Mouse (Mus musculus): ENCODE data around the gene Fam192a. TPM values are rescaled to one million over a fixed set of nuclear protein-coding genes. Genes with fewer than 3 reads are reported as not detected.

The Fam192a gene
- total and polyA plus RNA-seq, 3 experiments: 65.7 to 122 (median 103) TPM

- H3K9me3 ChIP-seq (replicated peaks): no peaks in the 10 kb centered on the region
- ATAC-seq (ENCODE audit: extremely low read depth, insufficient number of reproducible peaks, low FRiP score, poor library complexity, severe bottlenecking) (no peak), DNase-seq (ENCODE audit: low spot score) (peak; percentile 8)
- H3K4me1 ChIP-seq (ENCODE audit: insufficient read depth, low read depth, low read length): peaks cover 38% of the 10 kb centered on the region
- TF ChIP-seq POLR2AphosphoS5 (IDR thresholded peaks at IDR 0.05; ENCODE audit: insufficient replicate concordance, low read depth, low read length): no peak
- TF ChIP-seq TAL1 (conservative IDR thresholded peaks at IDR 0.05; ENCODE audit: low read depth, low read length): no peak
- TF ChIP-seq CTCF (IDR thresholded peaks at IDR 0.05; ENCODE audit: low read depth, low read length): no peak
- TF ChIP-seq GATA2 (IDR thresholded peaks at IDR 0.05; ENCODE audit: borderline replicate concordance, low read depth, low read length): no peak
- TF ChIP-seq GATA1 (IDR thresholded peaks at IDR 0.05; ENCODE audit: borderline replicate concordance, low read length): no peak
- no peaks in the 10 kb centered on the region for H3K27me3 ChIP-seq (ENCODE audit: insufficient read depth, low read length)
- H3K36me3 ChIP-seq (replicated peaks): peaks cover 21% of the 10 kb centered on the region
- peak overlapping the region; percentile 84 for H3K4me3 ChIP-seq (ENCODE audit: low read depth, low read length)
Observed at GRCm38 (mm10) chr8:94601034-94601606, 677 bp downstream of the Fam192a start.

- no peak for DNase-seq (ENCODE audit: low spot score)
Observed at GRCm38 (mm10) chr8:94600478-94600877, 1.3 kb downstream of the Fam192a start.

GRCm38 (mm10) chr8:94594211-94594610 is 7.6 kb downstream of the Fam192a start:
- H3K36me3 ChIP-seq (replicated peaks): peaks cover 73% of the 10 kb centered on the region
- DNase-seq (ENCODE audit: low spot score) (no peak), ATAC-seq (ENCODE audit: extremely low read depth, insufficient number of reproducible peaks, low FRiP score, poor library complexity, severe bottlenecking) (no peak)

More at GRCm38 (mm10) chr8:94600478-94600877, 1.3 kb downstream of the Fam192a start:
- peaks cover 43% of the 10 kb centered on the region for H3K4me1 ChIP-seq (ENCODE audit: insufficient read depth, low read depth, low read length)
- H3K9me3 ChIP-seq (replicated peaks): no peaks in the 10 kb centered on the region
- H3K27me3 ChIP-seq (ENCODE audit: insufficient read depth, low read length): no peaks in the 10 kb centered on the region
- H3K36me3 ChIP-seq (replicated peaks): peaks cover 28% of the 10 kb centered on the region
- no peak for ATAC-seq (ENCODE audit: extremely low read depth, insufficient number of reproducible peaks, low FRiP score, poor library complexity, severe bottlenecking)
- TF ChIP-seq POLR2AphosphoS5 (IDR thresholded peaks at IDR 0.05; ENCODE audit: insufficient replicate concordance, low read depth, low read length) (no peak), GATA2 (IDR thresholded peaks at IDR 0.05; ENCODE audit: borderline replicate concordance, low read depth, low read length) (no peak), CTCF (IDR thresholded peaks at IDR 0.05; ENCODE audit: low read depth, low read length) (no peak), TAL1 (conservative IDR thresholded peaks at IDR 0.05; ENCODE audit: low read depth, low read length) (no peak), GATA1 (IDR thresholded peaks at IDR 0.05; ENCODE audit: borderline replicate concordance, low read length) (no peak)
- H3K4me3 ChIP-seq (ENCODE audit: low read depth, low read length): peak overlapping the region; percentile 84

GRCm38 (mm10) chr8:94591691-94592090 is 10.1 kb downstream of the Fam192a start:
- no peaks in the 10 kb centered on the region for H3K9me3 ChIP-seq (replicated peaks)
- TF ChIP-seq POLR2AphosphoS5 (IDR thresholded peaks at IDR 0.05; ENCODE audit: insufficient replicate concordance, low read depth, low read length): no peak
- TF ChIP-seq GATA1 (IDR thresholded peaks at IDR 0.05; ENCODE audit: borderline replicate concordance, low read length): no peak
- no peak for TF ChIP-seq TAL1 (conservative IDR thresholded peaks at IDR 0.05; ENCODE audit: low read depth, low read length)
- no peak for TF ChIP-seq GATA2 (IDR thresholded peaks at IDR 0.05; ENCODE audit: borderline replicate concordance, low read depth, low read length)
- TF ChIP-seq CTCF (IDR thresholded peaks at IDR 0.05; ENCODE audit: low read depth, low read length): no peak
- peaks cover 80% of the 10 kb centered on the region for H3K36me3 ChIP-seq (replicated peaks)
- DNase-seq (ENCODE audit: low spot score): no peak
- ATAC-seq (ENCODE audit: extremely low read depth, insufficient number of reproducible peaks, low FRiP score, poor library complexity, severe bottlenecking): no peak
- no peaks in the 10 kb centered on the region for H3K27me3 ChIP-seq (ENCODE audit: insufficient read depth, low read length)
- peaks cover 22% of the 10 kb centered on the region for H3K4me1 ChIP-seq (ENCODE audit: insufficient read depth, low read depth, low read length)
- no peak overlapping the region for H3K4me3 ChIP-seq (ENCODE audit: low read depth, low read length)

More at GRCm38 (mm10) chr8:94594211-94594610, 7.6 kb downstream of the Fam192a start:
- TF ChIP-seq CTCF (IDR thresholded peaks at IDR 0.05; ENCODE audit: low read depth, low read length) (no peak), POLR2AphosphoS5 (IDR thresholded peaks at IDR 0.05; ENCODE audit: insufficient replicate concordance, low read depth, low read length) (no peak), GATA2 (IDR thresholded peaks at IDR 0.05; ENCODE audit: borderline replicate concordance, low read depth, low read length) (no peak), GATA1 (IDR thresholded peaks at IDR 0.05; ENCODE audit: borderline replicate concordance, low read length) (no peak), TAL1 (conservative IDR thresholded peaks at IDR 0.05; ENCODE audit: low read depth, low read length) (no peak)
- Histone ChIP-seq H3K4me3 (ENCODE audit: low read depth, low read length) (no peak overlapping the region), H3K9me3 (replicated peaks) (no peaks in the 10 kb centered on the region), H3K4me1 (ENCODE audit: insufficient read depth, low read depth, low read length) (peaks cover 37% of the 10 kb centered on the region), H3K27me3 (ENCODE audit: insufficient read depth, low read length) (no peaks in the 10 kb centered on the region)

GRCm38 (mm10) chr8:94584238-94584817 is 17.5 kb downstream of the Fam192a start:
- no peak overlapping the region for H3K4me3 ChIP-seq (ENCODE audit: low read depth, low read length)
- no peaks in the 10 kb centered on the region for H3K27me3 ChIP-seq (ENCODE audit: insufficient read depth, low read length)
- TF ChIP-seq GATA2 (IDR thresholded peaks at IDR 0.05; ENCODE audit: borderline replicate concordance, low read depth, low read length) (no peak), CTCF (IDR thresholded peaks at IDR 0.05; ENCODE audit: low read depth, low read length) (peak; percentile 14; the same call in 1 of the 2 replicates)
- H3K36me3 ChIP-seq (replicated peaks): peaks cover 97% of the 10 kb centered on the region
- peaks cover 18% of the 10 kb centered on the region; the same call in 1 of the 2 replicates for H3K4me1 ChIP-seq (ENCODE audit: insufficient read depth, low read depth, low read length)
- ATAC-seq (ENCODE audit: extremely low read depth, insufficient number of reproducible peaks, low FRiP score, poor library complexity, severe bottlenecking): no peak
- no peak for DNase-seq (ENCODE audit: low spot score)
- H3K9me3 ChIP-seq (replicated peaks): no peaks in the 10 kb centered on the region

- ATAC-seq (ENCODE audit: extremely low read depth, insufficient number of reproducible peaks, low FRiP score, poor library complexity, severe bottlenecking): no peak
- Histone ChIP-seq H3K4me1 (ENCODE audit: insufficient read depth, low read depth, low read length) (peaks cover 15% of the 10 kb centered on the region; the same call in 1 of the 2 replicates), H3K4me3 (ENCODE audit: low read depth, low read length) (no peak overlapping the region), H3K36me3 (replicated peaks) (peaks cover 97% of the 10 kb centered on the region), H3K9me3 (replicated peaks) (no peaks in the 10 kb centered on the region), H3K27me3 (ENCODE audit: insufficient read depth, low read length) (no peaks in the 10 kb centered on the region)
- no peak for DNase-seq (ENCODE audit: low spot score)
- TF ChIP-seq POLR2AphosphoS5 (IDR thresholded peaks at IDR 0.05; ENCODE audit: insufficient replicate concordance, low read depth, low read length): no peak
- TF ChIP-seq TAL1 (conservative IDR thresholded peaks at IDR 0.05; ENCODE audit: low read depth, low read length): no peak
- no peak for TF ChIP-seq CTCF (IDR thresholded peaks at IDR 0.05; ENCODE audit: low read depth, low read length)
- TF ChIP-seq GATA1 (IDR thresholded peaks at IDR 0.05; ENCODE audit: borderline replicate concordance, low read length): no peak
- no peak for TF ChIP-seq GATA2 (IDR thresholded peaks at IDR 0.05; ENCODE audit: borderline replicate concordance, low read depth, low read length)
Observed at GRCm38 (mm10) chr8:94582569-94582968, 19.2 kb downstream of the Fam192a start.

Data from G1E (cell line).